Mouse (Mus musculus) c-Kit-negative CD71-positive TER-119-positive erythroid progenitor cells, embryonic 14.5 days (primary cell): ENCODE data around the gene Zbtb34.
A peak's percentile ranks its signal among the peaks of the same experiment; 100 is the strongest.

Experiments
- DNase-seq: peaks from one replicate; pipeline ENCODE4 v3.0.0-alpha.2; 2013; ENCODE audit warnings: low read depth, low spot score

Gene Zbtb34

DNA sequence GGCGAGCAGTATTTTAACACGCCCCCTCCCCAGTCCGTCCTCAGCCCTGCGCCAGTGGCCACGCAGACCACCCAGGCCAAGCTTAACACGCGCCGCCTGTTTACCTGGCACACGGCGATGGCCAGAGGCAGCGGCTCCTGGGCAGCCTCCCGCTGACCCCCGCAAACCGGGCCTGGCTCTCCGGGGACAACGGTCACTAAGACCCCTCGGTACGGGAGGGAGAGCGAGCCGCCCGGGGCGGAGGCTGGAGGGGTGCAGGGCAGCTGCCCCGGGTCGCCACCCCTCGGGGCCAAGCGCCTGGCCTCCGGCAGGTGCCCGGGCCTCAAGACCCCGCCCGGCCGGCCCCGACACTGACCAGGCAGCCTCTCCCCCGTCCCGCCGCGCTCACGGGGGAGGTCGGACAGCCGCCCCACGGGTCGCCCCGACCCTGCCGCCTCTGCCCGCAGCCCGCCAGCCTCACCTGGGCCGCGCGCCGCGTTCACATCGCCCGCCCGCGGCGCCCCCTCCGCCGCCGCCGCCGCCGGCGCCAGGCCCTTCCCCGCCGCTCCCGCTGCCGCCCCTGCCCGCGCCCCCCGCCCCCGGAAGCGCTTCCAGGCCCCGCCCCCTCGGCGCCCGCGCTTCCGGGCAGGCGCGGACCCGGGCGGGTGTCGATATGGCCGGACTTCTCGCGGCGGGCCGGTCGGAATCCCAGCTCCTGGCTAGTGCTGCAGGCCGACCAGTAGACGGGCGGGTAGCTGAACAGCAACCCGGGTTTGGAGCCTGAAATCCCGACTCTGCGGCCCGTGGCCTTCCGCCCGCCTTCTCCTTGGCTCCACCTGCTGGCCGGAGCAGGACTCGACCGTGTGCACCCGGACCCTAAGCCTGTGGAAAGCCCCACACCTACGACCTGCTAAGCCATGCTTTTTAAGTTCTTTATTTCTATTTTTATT is at the start of gene Zbtb34:
TSS of gene Zbtb34 (minus strand) at position 554 of the 929 bp plus-strand sequence.
- DNase-seq: peak; percentile 56

DNA sequence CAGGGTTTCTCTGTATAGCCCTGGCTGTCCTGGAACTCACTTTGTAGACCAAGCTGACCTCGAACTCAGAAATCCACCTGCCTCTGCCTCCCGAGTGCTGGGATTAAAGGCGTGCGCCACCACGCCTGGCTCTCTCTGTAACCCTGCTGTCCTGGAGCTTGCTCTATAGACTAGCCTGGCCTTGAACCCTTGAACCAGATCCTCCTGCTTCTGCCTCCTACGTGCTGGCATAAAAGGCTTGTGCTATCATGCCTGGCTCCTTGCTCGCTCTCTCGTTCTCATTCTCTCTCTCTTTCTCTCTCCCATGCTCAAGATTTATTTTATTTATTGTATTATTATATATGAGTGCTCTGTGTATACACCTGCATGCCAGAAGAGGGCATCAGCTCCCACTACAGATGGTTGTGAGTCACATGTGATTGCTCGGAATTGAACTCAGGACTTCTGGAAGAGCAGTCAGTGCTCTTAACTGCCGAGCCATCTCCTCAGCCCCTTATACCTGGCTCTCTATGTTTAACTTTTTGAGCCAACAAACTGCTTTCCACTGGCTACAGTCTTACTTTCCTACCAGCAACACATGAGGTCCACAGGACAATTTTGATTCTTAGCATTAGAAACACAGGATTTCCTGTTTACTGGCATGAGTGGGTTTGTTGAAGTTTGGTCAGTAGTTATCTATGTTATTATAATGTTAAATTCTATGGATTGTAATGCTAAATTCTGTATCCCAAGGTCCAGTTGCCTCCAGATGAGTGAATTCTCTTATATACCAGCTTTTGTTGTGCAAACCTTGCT is 47.0 kb upstream of the Zbtb34 start:
- no peak for DNase-seq

DNA sequence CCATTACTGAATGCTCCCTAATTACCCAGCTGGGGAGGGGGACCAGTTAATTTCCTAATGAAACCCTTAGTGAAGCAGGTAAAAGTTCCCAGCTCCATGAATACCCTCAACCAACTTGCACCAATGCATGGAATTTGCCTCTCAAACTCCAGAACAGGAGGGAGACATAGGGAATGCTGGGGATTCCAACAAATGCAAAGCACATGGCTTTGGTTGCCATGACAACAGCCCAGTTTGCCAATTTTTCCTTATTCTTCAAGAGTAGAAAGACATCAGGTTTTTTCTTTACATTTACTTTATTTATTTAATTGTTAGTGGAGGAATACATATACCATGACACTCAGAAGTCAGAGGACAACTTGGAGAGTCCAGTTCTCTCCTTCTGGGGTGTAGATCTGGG is 44.8 kb upstream of the Zbtb34 start:
- DNase-seq: no peak

DNA sequence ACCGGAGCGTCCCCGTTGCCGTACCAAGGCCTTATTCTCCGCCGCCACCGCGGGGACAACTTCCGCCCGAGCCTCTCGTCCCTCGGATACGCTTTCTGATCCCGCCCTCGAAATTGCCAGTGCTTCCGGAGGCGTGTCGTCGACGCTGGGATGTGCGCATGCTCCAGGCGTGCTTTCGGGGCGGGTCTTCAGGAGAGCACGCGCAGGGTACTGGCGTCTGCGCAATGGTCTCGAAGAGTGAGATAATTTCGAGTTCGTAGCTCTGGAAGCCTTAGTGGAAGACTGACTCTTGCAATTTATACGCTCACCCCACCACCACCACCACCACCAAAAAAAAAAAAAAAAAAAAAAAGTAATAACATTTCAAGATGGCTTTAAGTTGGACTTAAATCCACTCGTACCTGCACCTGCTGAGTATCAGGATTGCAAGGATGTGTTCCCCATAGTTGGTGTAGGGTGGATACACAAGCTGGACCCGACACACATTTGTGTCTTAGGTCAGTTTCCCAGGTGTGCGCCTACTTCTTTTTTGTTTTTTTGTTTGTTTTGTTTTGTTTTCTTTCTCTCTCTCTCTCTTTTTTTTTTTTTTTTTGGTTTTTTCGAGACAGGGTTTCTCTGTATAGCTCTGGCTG is 37.5 kb upstream of the Zbtb34 start, which contains the start of gene Zbtb43:
TSS of gene Zbtb43 (minus strand) at position 94 of the 632 bp plus-strand sequence.
- DNase-seq: peak; percentile 87

DNA sequence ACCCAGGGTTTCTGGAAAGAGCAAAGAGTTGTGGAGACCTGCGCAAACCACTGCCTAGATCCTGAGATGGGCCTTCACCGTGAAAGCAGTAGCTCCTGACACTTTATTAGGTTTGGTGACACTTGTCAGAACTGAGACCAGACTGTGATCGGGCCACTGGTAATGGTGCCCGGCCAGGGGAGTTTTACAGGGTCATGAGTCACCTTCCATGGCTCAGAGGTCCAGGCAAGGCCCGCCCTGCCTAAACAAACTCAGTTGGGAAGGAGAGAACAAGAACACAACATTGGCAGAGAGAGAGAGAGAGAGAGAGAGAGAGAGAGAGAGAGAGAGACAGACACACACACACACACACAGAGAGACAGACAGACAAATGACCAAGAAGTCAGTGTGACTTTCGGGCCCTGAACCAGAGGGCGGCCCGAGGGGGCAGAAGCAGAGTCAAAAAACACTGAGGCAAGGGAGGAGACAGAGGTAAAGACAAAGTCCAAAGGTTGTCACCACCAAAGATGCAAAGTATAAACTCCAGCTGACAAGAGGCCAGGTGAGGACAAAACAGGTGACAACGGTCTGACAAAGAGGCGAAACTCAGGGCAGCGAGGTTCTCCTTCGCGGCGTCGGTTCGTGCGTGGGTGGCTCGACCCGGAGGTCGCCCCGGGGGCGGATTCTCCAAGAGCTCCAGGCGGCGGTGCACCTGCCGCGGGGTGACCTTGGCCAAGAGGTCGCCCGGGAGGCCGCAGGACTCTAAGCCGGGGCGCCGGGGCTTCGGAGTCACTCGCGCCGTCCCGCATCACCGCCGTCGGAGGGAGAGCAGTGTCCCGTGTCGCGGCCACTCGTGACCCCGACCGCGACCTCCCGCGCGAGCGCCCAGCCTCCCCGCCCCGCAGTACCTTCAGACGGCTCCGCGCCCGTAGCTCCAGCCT is 36.7 kb upstream of the Zbtb34 start:
- peak; percentile 17 for DNase-seq

DNA sequence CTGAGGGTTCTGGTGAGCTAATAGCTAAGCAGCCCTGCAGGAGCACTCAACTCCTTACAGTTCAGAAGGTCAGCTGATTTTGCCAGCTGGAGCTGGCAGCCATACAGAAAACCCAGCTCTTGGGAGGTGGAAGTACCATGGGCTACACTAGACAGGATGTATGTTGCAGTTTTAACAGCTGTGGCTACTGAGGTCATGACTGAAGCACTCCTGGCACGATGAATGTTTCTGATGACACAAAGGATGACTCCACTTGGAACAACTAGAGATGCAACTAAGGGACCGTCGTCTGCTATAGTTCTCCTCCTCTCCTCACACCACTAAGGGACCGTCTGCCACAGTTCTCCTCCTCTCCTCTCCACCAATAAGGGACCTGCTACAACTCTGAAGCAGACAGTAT is 34.8 kb upstream of the Zbtb34 start:
- no peak for DNase-seq

DNA sequence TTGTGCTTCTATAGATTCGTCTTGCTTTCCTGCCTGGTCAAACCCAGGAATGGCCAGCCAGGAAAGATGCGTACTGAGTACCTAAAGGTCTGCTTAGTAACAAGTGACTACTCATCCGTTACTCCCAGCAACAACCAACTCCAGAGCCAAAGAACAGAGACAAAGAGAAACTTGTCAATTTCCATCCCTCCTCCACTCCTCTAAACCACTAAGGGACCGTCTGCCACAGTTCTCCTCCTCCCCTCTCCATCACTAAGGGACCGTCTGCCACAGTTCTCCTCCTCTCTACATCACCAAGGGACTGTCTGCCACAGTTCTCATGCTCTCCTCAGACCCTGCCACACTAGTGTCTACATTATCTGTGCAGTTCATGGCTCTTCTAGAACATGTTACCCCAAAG is 34.1 kb upstream of the Zbtb34 start:
- DNase-seq: no peak

DNA sequence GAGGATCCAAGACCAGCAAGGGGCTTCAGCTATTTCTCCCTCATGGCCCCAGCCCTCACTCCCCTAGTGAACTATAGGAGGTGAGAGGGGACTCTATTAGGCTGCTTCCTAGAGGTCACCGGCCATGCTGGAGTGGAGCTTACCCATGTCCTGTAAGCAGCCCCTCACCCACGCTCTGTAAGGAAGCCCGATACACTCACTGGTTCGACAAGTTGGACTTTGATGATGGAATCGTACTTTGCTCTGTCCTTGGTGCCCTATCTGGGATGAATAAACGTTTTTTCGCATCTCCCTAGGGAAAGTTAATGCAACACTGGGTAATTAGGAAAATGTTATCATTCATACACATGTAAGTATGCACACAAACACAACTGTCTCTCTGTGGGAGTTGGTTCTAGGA is 30.9 kb upstream of the Zbtb34 start:
- DNase-seq: no peak

DNA sequence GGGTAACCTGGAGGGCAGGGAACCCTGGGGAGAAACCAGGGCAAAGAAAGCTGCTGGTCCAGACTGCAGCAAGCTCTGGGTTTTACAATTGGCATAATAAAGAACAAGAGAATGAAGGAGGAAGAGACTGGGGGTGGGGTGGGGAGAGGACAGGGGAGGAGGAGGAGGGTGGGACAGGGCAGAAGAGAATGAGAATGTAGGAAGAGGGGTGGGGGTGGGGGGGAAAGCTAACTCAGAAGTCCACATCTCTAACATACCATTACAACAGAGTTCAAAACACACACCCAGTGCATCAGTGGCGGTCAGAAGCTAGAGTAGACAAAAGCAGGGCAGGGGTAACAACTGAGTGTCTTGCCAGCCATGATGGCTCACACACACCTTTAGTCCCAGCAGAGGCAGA is 29.9 kb upstream of the Zbtb34 start:
- DNase-seq: no peak

DNA sequence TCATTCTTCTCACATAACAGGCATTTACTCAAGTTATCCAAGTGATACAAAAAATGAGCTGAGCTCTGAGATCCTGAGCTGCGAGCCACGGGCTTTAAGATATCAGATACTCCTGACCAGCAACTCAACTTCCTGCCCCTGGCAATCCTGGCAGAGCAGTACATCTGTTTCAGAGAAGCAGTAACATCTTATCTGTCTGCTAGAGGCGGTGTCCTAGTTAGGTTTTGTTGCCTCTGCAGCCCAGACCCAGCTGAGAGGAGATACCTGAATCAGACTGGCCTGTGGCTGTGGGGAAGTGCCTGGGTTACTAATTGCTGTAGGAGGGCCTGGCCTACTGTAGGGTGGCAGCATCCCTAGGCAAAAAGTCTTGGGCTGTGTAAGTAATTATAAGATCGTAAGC is 28.5 kb upstream of the Zbtb34 start:
- no peak for DNase-seq

DNA sequence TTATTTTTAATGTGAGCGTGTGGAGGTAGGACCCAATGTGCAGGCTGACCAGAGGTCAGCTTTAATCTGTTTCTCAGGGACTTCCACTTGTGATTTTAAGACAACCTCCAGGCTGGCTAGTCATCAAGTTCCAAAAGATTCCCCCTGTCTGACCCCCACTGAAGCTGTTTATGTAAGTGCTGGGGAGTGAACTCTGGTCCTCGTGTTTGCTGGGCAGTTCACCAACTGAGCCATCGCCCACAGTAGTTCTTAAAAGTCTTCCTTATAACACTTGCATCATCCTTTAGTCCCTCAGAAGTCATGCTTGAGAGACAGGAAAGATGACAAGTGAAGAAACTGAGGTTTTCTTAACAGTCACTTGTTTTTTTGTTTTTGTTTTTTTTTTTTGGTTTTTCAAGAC is 25.6 kb upstream of the Zbtb34 start:
- DNase-seq: no peak

DNA sequence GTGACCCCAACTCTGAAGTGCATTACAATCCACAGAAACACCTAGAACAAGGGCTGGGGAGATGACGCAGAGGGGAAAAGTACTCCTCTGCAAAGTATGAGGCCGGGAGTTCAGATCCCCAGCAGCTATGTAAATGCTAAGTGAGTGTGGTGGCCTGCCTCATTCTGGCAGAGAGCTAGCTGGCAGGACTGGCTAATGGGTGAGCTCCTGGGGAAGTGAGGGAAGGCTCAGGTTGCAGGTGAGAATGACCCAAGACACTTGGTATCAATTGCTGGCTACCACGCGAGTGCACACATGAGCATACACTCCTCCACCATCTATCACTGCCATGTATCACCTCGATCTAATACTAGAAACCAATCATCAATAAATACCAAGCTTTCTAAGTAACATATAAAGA is 25.1 kb upstream of the Zbtb34 start:
- DNase-seq: no peak

DNA sequence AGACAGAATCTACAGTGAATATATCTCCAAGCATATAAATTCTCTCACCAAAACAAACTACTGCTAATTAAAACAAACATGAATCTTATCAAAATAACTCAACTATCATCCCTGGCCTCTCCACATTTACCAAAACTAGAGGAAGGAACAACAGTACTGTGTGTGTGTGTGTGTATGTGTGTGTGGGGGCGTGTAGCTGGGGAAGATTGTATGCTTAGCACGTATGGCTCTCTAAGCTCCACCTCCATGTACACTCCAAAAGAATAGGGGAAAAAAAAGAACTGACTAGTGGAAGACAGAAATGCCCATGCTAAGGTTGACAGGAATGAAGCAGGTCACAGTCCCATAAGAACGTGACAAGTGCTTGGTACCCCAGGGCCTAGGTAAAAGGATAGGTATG is 24.2 kb upstream of the Zbtb34 start:
- DNase-seq: no peak

DNA sequence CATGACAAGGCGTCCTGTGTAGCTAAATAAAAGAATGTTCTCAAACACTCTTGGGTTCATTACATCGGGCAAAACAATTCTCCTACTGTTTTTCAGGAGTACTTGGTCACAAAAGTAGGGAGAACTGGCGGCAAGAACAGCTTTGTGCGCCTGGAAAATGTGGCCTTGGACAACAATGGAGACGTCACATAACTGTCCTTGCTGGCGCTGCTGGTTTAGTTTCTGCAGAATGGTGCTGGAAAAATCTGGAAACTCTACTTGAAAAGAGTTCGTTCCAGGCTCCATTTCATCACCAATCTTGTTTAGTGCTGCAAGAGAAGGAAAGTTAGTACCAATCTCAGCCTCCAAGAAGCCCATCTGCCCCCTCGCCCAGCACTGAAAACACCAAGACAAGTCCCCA is 23.7 kb upstream of the Zbtb34 start:
- DNase-seq: no peak

DNA sequence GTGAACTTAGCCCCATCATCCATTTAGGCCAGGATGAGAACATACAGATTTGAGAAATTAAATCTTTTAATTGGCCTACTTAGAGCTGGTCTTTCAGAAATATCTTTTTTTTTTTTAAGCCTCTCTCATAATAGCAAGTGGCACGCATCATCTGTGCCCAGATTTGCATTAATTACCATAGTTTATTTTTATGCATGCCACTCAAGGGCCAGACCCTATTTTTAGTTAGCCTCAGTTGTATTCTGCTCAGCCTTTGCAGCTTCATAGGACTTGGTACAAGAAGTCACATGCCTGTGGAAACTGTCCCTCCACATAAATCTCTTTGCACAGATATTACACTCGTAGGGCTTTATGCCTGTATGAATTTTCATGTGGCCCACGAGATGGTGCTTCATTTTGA is 22.4 kb upstream of the Zbtb34 start:
- DNase-seq: no peak

DNA sequence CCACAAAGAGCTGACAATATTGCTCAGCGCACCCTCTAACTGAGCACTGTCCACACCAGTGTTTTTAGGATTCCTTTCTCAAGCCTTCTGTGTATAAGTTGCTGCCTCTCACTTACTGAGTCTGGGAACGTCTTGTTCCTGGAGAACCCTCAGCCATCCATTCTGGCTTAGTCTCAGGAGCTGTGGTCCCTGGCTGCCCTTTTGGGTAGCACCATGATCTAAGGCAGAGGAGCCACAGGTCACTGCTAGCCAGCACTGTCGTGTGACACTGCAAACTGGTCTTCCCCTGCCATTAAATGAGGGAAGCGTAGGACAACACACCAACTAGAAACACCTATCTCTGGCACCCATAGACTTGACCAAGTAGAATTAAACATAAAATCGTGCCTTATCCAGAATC is 21.6 kb upstream of the Zbtb34 start:
- DNase-seq: no peak

DNA sequence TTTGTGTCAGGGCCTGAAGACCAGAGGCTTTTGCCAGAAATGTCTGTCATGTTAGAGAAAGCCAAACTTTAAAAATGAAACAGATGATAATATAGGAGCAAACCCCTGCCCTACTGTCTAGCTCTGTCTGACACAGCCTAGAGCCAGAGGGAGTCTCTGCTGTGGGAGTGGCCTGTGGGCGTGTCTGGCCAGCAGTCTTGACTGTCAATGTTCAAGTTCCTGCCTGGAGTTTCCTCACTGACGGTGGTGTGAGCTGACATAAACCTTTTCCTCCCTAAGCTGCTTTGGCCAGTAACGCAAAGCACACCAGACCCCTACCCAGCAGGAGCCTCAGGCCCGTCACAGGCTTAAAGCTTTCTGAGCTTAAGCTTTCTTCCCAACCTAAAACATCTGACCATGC is 21.0 kb upstream of the Zbtb34 start:
- DNase-seq: no peak

DNA sequence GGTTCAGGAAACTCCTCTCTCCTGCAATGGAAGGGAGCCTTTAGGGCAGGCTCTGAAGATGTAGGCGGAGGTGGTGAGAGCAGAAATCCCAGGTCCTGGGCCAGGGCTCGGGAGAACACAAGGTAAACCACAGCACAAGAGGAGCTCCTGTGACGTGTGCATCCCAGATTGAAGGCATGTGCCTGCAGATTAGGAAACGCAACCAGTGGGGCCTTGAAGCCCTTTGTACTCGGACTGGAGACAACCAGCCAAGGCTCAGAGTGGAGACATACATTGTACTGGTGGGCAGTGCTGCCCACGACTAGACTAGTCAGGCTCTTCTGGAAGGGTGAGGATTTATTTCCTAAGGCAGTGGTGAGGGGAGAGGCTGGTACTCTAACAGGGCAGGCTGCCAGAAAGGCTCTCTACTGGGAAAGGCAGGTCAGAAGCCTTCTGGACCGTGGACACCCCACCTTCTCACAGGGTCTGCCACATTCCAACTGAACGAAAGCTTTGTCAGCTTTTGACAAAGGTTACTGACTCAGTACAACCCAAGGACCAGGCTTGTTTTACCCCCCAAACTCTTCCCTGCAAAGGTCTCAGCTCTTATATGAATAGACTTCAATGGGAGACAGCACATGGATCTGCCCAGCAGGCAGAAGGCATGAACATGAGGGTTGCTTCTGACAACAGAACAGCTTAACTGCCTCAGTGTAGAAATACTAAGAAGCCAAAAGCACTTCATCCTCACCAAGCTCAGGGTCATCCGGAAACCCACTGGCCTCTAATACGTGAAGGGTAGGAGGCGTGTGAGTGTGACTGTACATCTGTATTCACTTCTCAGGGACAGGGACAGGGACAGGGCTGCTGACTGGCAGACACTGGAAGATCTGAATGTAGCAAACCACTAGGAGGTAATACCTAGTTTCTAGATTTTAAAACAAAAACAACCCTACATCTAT is 20.2 kb upstream of the Zbtb34 start:
- DNase-seq: no peak

DNA sequence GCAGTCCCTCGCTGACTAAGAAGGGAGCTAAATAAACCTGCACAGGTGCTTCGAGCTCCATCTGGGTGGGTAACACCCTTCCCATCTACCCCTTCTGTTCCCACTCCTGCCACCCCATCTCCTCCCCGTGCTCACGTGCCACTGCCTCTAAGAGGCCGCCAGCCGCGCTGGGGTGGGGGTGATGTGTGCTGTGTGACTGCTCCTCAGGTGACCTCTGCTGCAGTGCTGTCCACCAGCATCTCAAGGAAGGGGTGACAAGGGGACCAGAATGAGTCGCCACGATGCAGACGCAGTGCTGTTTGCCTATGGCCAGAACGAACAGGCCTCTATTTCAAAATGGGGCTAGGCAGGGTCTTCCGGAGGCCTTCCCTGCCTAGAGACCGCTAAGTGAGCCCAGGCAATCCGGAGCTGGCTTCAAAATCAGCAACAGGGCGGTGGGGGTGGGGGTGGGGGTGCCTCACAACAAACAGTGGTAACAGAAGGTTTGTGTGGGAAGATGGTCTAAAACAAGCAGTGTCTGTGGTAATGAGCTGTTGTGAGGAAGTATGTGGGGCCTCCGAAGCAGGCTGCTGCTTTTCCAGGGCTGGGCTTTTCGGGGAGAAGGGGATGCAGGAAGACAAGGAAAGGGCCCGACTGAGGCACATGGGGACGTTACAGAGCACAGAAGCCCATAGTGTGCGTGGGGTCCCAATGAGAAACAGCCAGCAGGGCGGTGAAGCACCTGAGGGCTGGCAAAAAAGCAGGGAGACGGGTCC is 18.2 kb upstream of the Zbtb34 start:
- no peak for DNase-seq
